Mouse (Mus musculus) testis, postnatal 14 days (tissue): ENCODE data around the gene Acsf3.

ENCODE experiments used
- DNase-seq: peaks from one replicate; pipeline ENCODE4 v3.0.0; 2021; ENCODE audit warnings: low spot score

The Acsf3 gene

GRCm38 (mm10) chr8:122775285-122776155, at the start of gene Acsf3:
Gene Acsf3, plus strand, starts transcription at chr8:122775486.
- DNase-seq, result peak; percentile 71

- DNase-seq, result no peak
Observed at GRCm38 (mm10) chr8:122726789-122727188, 48.5 kb upstream of the Acsf3 start.

GRCm38 (mm10) chr8:122727412-122727811, 47.9 kb upstream of the Acsf3 start:
- DNase-seq, result no peak

GRCm38 (mm10) chr8:122728630-122729029, 46.7 kb upstream of the Acsf3 start:
- no peak for DNase-seq

GRCm38 (mm10) chr8:122735110-122735509, 40.2 kb upstream of the Acsf3 start:
- DNase-seq, result no peak

- no peak for DNase-seq
Observed at GRCm38 (mm10) chr8:122735542-122736473, 39.5 kb upstream of the Acsf3 start.

- no peak for DNase-seq
Observed at GRCm38 (mm10) chr8:122736623-122737022, 38.7 kb upstream of the Acsf3 start.

GRCm38 (mm10) chr8:122737071-122737470, 38.2 kb upstream of the Acsf3 start:
- DNase-seq, result no peak

GRCm38 (mm10) chr8:122737886-122738285, 37.4 kb upstream of the Acsf3 start:
- DNase-seq, result no peak

- DNase-seq, result no peak
Observed at GRCm38 (mm10) chr8:122739102-122739725, 36.1 kb upstream of the Acsf3 start.

- DNase-seq, result no peak
Observed at GRCm38 (mm10) chr8:122742471-122742870, 32.8 kb upstream of the Acsf3 start.

- DNase-seq, result no peak
Observed at GRCm38 (mm10) chr8:122745022-122745749, 30.1 kb upstream of the Acsf3 start.

GRCm38 (mm10) chr8:122745750-122746275, 29.5 kb upstream of the Acsf3 start:
- no peak for DNase-seq

- DNase-seq, result no peak
Observed at GRCm38 (mm10) chr8:122746439-122746838, 28.8 kb upstream of the Acsf3 start.

- DNase-seq, result no peak
Observed at GRCm38 (mm10) chr8:122747825-122748224, 27.5 kb upstream of the Acsf3 start.

- no peak for DNase-seq
Observed at GRCm38 (mm10) chr8:122749333-122749958, 25.8 kb upstream of the Acsf3 start.

GRCm38 (mm10) chr8:122751342-122751741, 23.9 kb upstream of the Acsf3 start:
- DNase-seq, result no peak

GRCm38 (mm10) chr8:122752111-122752721, 23.1 kb upstream of the Acsf3 start:
- no peak for DNase-seq

GRCm38 (mm10) chr8:122758597-122758996, 16.7 kb upstream of the Acsf3 start:
- DNase-seq, result no peak

- no peak for DNase-seq
Observed at GRCm38 (mm10) chr8:122760116-122760515, 15.2 kb upstream of the Acsf3 start.
